Mouse (Mus musculus): ENCODE results near the gene Slc2a3. TPM values are rescaled to one million over a fixed set of nuclear protein-coding genes. Genes with fewer than 3 reads are reported as not detected.
A peak's percentile ranks its signal among the peaks of the same experiment; 100 is the strongest.
"Not testable (repeated sequence)": the region's sequence is repeated elsewhere in the genome, so short reads cannot be mapped to it uniquely, and the experiment has no call there.

Gene Slc2a3
- total RNA-seq, 2 experiments from 2014 or later: 127 to 133 TPM

DNA sequence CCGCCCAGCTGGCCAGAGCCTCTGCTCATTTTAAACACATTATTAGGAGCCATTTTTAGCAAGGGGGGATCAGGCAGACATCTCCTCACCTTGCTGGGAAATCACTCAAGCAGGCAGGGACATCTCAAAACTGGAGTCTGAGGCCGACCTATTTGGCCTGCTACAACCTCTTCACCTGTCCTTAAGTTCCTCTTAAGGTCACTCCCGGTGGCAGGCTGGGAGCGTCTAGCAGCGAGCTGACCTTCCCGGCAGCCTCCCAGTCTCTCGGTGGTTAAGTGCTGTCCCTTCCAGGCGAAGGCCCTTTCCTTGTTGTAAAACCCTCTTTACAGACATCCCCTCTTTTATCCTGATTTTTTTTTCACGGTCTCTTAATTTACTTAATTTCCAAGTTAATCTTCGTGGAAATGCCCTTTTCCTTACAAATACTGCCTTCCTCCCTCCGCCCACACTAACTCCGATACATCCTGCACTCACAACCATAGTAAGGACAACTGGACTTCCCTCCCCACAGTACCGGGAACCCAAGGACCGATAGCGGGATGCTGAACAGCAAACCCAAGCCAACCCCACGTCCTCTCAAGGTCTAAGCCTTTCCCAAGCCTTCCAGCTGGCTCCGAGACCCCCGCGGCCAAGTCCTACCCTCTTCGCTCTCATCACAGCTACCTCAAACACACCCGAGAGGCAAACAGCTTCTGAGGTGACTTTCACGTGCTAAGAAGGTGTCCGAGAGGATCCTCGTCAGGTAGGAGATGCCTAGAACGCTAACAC, 59.8 kb downstream of the Slc2a3 start:
- intact Hi-C loops (cut with DNase I): loop anchor here (2.0 to 5.0 kb wide), 3 partner anchors 23 to 61 kb away; partner anchors contain the start of gene Slc2a3
- peak in 1 of 2 experiments; percentile 30 for DNase-seq (ENCODE audit: extremely low spot score in 1 of 2, low spot score in 2 of 2)

GRCm38 (mm10) chr6:122739952-122740351, 61.5 kb downstream of the Slc2a3 start:
- DNase-seq (ENCODE audit: extremely low spot score in 1 of 2, low spot score in 2 of 2): peak; percentile 59 to 81
- intact Hi-C loops (cut with DNase I): loop anchor here (2.0 to 5.0 kb wide), 3 partner anchors 25 to 62 kb away; partner anchors contain the start of gene Slc2a3

GRCm38 (mm10) chr6:122719942-122720341, 81.5 kb downstream of the Slc2a3 start:
- DNase-seq (ENCODE audit: extremely low spot score in 1 of 2, low spot score in 2 of 2): peak; percentile 43 to 60
- intact Hi-C loops (cut with DNase I): loop anchor here (5.0 kb wide), 1 partner anchor 53 kb away; no protein-coding TSS in a partner anchor

DNA sequence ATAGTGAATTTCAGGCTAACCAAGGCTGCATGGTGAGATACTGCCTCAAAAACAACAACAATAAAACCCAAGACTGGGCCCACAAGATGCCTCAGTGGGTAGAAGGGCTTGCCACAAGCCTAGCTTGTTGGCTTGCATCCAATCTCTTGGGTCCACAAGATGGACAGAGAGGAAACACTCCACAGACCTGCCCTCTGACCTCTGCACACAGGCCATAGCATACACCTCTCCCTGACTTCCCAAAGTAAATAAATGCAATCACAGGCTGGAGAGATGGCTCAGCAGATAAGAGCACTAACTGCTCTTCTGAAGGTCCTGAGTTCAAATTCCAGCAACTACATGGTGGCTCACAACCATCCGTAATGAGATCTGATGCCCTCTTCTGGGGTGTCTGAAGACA, 83.2 kb downstream of the Slc2a3 start:
- intact Hi-C loops (cut with DNase I): loop anchor here (5.0 kb wide), 1 partner anchor 51 kb away; no protein-coding TSS in a partner anchor
- not testable (repeated sequence) for DNase-seq (ENCODE audit: extremely low spot score in 1 of 2, low spot score in 2 of 2)

GRCm38 (mm10) chr6:122715886-122716285, 85.6 kb downstream of the Slc2a3 start:
- intact Hi-C loops (cut with DNase I): loop anchor here (5.0 kb wide), 1 partner anchor 49 kb away; no protein-coding TSS in a partner anchor
- no peak for DNase-seq (ENCODE audit: extremely low spot score in 1 of 2, low spot score in 2 of 2)

- intact Hi-C loops (cut with DNase I): loop anchor here (5.0 kb wide), 1 partner anchor 48 kb away; no protein-coding TSS in a partner anchor
These were observed 86.6 kb downstream of the Slc2a3 start for GRCm38 (mm10) chr6:122714707-122715365.

GRCm38 (mm10) chr6:122713116-122713515, 88.3 kb downstream of the Slc2a3 start:
- DNase-seq (ENCODE audit: extremely low spot score in 1 of 2, low spot score in 2 of 2); intact Hi-C loops (cut with DNase I): not testable (repeated sequence)

More at GRCm38 (mm10) chr6:122714707-122715365, 86.6 kb downstream of the Slc2a3 start:
- DNase-seq (ENCODE audit: extremely low spot score in 1 of 2, low spot score in 2 of 2): no peak

DNA sequence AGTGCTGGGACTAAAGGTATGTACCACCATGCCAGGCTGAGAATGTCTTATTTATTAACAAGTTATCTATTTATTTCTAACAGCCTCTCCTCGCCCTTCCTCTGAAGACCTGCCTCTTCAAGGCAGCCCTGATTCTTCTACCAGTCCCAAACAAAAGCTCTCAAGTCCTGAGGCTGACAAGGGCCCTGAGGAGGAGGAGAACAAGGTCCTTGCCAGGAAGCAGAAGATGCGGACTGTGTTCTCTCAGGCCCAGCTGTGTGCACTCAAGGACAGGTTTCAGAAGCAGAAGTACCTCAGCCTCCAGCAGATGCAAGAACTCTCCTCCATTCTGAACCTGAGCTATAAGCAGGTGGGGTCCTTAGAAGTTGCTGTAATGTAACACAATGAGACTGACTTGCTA, 90.0 kb downstream of the Slc2a3 start:
- DNase-seq (ENCODE audit: extremely low spot score in 1 of 2, low spot score in 2 of 2): no peak
- intact Hi-C loops (cut with DNase I): no loop called here

GRCm38 (mm10) chr6:122708826-122709225, 92.6 kb downstream of the Slc2a3 start:
- intact Hi-C loops (cut with DNase I): no loop called here
- DNase-seq (ENCODE audit: extremely low spot score in 1 of 2, low spot score in 2 of 2): no peak

DNA sequence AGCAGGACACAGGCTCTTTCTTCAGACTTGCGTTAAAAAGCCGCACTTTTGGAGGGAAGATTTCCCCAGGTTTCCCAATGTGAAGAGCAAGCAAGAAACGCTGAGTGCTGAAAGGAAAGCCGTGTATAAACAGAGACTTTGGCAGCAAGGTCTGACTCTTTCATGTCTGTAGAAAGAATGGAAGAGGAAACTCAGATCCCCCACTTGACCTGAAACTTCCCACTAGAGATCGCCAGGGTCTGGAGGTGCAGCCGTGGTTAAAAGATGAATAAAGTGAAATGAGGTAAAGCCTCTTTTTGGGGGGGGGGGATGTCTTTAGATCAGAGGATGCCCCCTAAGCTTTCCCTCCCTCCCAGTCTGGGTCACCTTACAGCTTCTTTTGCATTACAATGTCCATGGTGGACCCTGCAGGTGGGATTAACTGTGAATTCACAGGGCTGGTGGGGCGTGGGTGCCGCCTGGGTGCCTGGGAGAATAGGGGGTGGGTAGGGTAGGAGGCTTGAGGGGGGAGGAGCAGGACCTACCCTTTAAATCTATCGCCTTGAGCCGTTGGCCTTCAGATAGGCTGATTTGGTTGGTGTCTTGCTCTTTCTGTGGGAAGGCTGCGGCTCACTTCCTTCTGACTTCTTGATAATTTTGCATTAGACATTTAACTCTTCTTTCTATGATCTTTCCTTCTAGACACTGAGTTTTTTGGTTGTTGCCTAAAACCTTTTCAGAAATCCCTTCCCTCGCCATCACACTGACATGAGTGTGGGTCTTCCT, 94.2 kb downstream of the Slc2a3 start, which contains the start of gene Nanog:
Gene Nanog, plus strand, starts transcription at position 454 of the 765 bp plus-strand sequence.
- intact Hi-C loops (cut with DNase I): no loop called here
- DNase-seq (ENCODE audit: extremely low spot score in 1 of 2, low spot score in 2 of 2): no peak

- intact Hi-C loops (cut with DNase I): no loop called here
- DNase-seq (ENCODE audit: extremely low spot score in 1 of 2, low spot score in 2 of 2): no peak
These were observed 95.1 kb downstream of the Slc2a3 start for GRCm38 (mm10) chr6:122706337-122706840.

DNA sequence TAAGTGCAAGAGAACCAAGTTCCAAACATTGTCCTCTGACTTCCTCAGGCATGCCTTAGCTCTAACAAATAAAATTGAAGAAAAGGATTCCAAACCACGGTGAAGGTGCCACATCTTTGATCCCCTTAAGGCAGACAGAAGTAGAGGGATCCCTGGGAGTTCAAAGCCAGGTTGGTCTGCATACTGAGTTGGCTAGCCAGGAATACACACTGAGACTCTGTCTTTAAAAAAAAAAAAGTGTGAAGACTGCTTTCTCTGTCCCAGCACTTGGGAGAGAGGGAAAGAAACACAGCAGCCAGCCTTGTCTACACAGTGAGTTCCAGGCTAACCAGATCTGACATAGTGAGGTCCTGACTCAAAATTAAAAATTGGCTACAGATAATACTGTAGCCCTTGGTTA, 97.7 kb downstream of the Slc2a3 start:
- DNase-seq (ENCODE audit: extremely low spot score in 1 of 2, low spot score in 2 of 2): no peak
- intact Hi-C loops (cut with DNase I): no loop called here

- intact Hi-C loops (cut with DNase I): no loop called here
- DNase-seq (ENCODE audit: extremely low spot score in 1 of 2, low spot score in 2 of 2): no peak
These were observed 98.2 kb downstream of the Slc2a3 start for GRCm38 (mm10) chr6:122703251-122703650.

GRCm38 (mm10) chr6:122702480-122703124, 98.8 kb downstream of the Slc2a3 start:
- peak; percentile 13 to 62 for DNase-seq (ENCODE audit: extremely low spot score in 1 of 2, low spot score in 2 of 2)
- intact Hi-C loops (cut with DNase I): no loop called here

DNA sequence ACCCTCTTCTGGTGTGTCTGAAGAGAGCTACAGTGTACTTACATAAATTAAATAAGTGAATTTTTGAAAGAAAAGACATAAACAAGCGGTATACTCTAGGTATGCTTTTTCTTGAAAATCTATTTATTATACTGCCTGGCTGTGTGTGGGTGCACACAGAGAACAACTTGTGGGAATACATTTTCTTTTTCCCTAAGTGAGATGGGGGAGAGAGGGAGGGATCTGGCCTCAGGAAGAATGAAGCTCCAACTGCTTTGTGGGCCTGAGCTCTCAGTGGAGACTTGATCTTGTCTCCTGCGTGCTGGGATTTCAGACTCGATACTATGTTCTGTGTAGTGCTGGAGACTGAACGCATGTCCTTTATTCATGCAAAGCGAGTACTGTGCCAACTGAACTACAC, 99.6 kb downstream of the Slc2a3 start:
- intact Hi-C loops (cut with DNase I): no loop called here
- DNase-seq (ENCODE audit: extremely low spot score in 1 of 2, low spot score in 2 of 2): no peak

DNA sequence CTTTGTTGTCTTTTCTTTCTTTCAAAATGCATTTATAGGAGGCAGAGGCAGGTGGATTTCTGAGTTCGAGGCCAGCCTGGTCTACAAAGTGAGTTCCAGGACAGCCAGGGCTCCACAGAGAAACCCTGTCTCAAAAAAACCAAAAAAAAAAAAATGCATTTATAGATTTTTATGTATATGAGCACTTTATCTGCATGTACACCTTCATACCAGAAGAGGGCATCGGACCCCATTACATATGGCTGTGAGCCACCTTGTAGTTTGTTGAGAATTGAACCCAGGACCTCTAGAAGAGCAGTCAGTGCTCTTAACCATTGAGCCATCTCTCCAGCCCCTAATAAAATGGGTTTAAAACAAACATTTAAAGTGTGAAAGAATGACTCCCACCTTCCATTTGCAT, 101.8 kb downstream of the Slc2a3 start:
- DNase-seq (ENCODE audit: extremely low spot score in 1 of 2, low spot score in 2 of 2); intact Hi-C loops (cut with DNase I): not testable (repeated sequence)

- intact Hi-C loops (cut with DNase I): no loop called here
- DNase-seq (ENCODE audit: extremely low spot score in 1 of 2, low spot score in 2 of 2): no peak
These were observed 106.0 kb downstream of the Slc2a3 start for GRCm38 (mm10) chr6:122695398-122695797.

- DNase-seq (ENCODE audit: extremely low spot score in 1 of 2, low spot score in 2 of 2): no peak
- intact Hi-C loops (cut with DNase I): no loop called here
These were observed 111.4 kb downstream of the Slc2a3 start for GRCm38 (mm10) chr6:122690082-122690481.

All from left cerebral cortex, postnatal 10 days (tissue).